Mouse (Mus musculus) olfactory bulb, adult 2 months (tissue): ENCODE measurements around the gene Pla2g7. TPM values are rescaled to one million over a fixed set of nuclear protein-coding genes. Genes with fewer than 3 reads are reported as not detected.

Experiments used
- H3K27ac ChIP-seq: fragments of 200-500 bp; 2 replicates; pipeline ENCODE4 v1.5.1; 2012; ENCODE audit warnings: low read depth, low read length; ENCODE audit not compliant: insufficient read depth
- H3K4me1 ChIP-seq: fragments of 200-500 bp; 2 replicates; pipeline ENCODE4 v1.6.1; 2012; ENCODE audit warnings: low read length; ENCODE audit not compliant: control insufficient read depth, insufficient read depth
- H3K4me3 ChIP-seq: fragments of 200-500 bp; 2 replicates; pipeline ENCODE4 v1.5.1; 2012; ENCODE audit warnings: mild to moderate bottlenecking, low read depth, low read length, moderate library complexity; ENCODE audit not compliant: insufficient read depth
- CTCF ChIP-seq: fragments of 200-500 bp; IDR thresholded peaks from 2 replicates; pipeline ENCODE4 v1.5.1; 2012; ENCODE audit warnings: low read depth, mild to moderate bottlenecking, low read length, moderate library complexity; ENCODE audit not compliant: insufficient read depth
- POLR2A ChIP-seq: fragments of 200-500 bp; IDR thresholded peaks from 2 replicates; pipeline ENCODE4 v1.6.1; 2012; ENCODE audit warnings: mild to moderate bottlenecking, low read depth, low read length, moderate library complexity; ENCODE audit not compliant: insufficient read depth
- WGBS: fragments of 180-500 bp; shearing (Covaris S2); methylation state at CpG from one replicate; pipeline ENCODE4 v1.1.7; 2018; 5-methylcytosine and 5-hydroxymethylcytosine counted together
- polyA plus RNA-seq: library from polyadenylated mRNA; stranded (reverse); fragments of >200 nt; gene quantifications from 2 replicates; pipeline ENCODE4 v1.2.4, GENCODE M21; 2012; ENCODE audit warnings: low replicate concordance; ENCODE audit not compliant: missing spikeins, insufficient read depth, insufficient read length

Gene Pla2g7
- polyA plus RNA-seq, 1 experiment, result 307 TPM

GRCm38 (mm10) chr17:43543539-43543938 is 24.4 kb upstream of the Pla2g7 start, which contains the start of gene Ankrd66:
Gene Ankrd66, minus strand, starts transcription at chr17:43543639.
- Histone ChIP-seq H3K27ac (no peak within 1 kb of the TSS), H3K4me3 (no peak within 1 kb of the TSS), H3K4me1 (no peaks in the 10 kb centered on the region)
- WGBS, result 84% methylated on average over 1 of the region's 1 CpGs
- TF ChIP-seq POLR2A (no peak), CTCF (no peak)

- TF ChIP-seq CTCF, result no peak
- no peak for TF ChIP-seq POLR2A
- H3K27ac ChIP-seq, result no peak overlapping the region
- no peaks in the 10 kb centered on the region for H3K4me1 ChIP-seq
- 94% methylated on average over 4 of the region's 4 CpGs for WGBS
- H3K4me3 ChIP-seq, result no peak overlapping the region
Measured at GRCm38 (mm10) chr17:43544040-43544439, 23.9 kb upstream of the Pla2g7 start.

GRCm38 (mm10) chr17:43551122-43551630 is 16.7 kb upstream of the Pla2g7 start:
- no peak overlapping the region for H3K4me3 ChIP-seq
- H3K27ac ChIP-seq, result no peak overlapping the region
- TF ChIP-seq POLR2A, result no peak
- TF ChIP-seq CTCF, result no peak
- H3K4me1 ChIP-seq, result no peaks in the 10 kb centered on the region
- 64% methylated on average over 3 of the region's 3 CpGs for WGBS

GRCm38 (mm10) chr17:43554516-43555403 is 13.1 kb upstream of the Pla2g7 start:
- no peak for TF ChIP-seq POLR2A
- TF ChIP-seq CTCF, result no peak
- Histone ChIP-seq H3K4me1 (peaks cover 5% of the 10 kb centered on the region), H3K27ac (no peak overlapping the region), H3K4me3 (no peak overlapping the region)
- 89% methylated on average over 12 of the region's 12 CpGs for WGBS

GRCm38 (mm10) chr17:43557104-43557503 is 10.8 kb upstream of the Pla2g7 start:
- no peak overlapping the region for H3K4me3 ChIP-seq
- 83% methylated on average over 4 of the region's 4 CpGs for WGBS
- no peak overlapping the region for H3K27ac ChIP-seq
- H3K4me1 ChIP-seq, result peaks cover 5% of the 10 kb centered on the region
- TF ChIP-seq POLR2A, result no peak
- TF ChIP-seq CTCF, result no peak

- WGBS, result 51% methylated on average over 6 of the region's 6 CpGs
- Histone ChIP-seq H3K4me1 (peaks cover 5% of the 10 kb centered on the region), H3K4me3 (no peak overlapping the region), H3K27ac (no peak overlapping the region)
- TF ChIP-seq POLR2A, result no peak
- no peak for TF ChIP-seq CTCF
Measured at GRCm38 (mm10) chr17:43557541-43558090, 10.3 kb upstream of the Pla2g7 start.

- no peak for TF ChIP-seq POLR2A
- TF ChIP-seq CTCF, result no peak
- H3K27ac ChIP-seq, result no peak overlapping the region
- peaks cover 5% of the 10 kb centered on the region for H3K4me1 ChIP-seq
- no peak overlapping the region for H3K4me3 ChIP-seq
- WGBS, result 69% methylated on average over 3 of the region's 3 CpGs
Measured at GRCm38 (mm10) chr17:43558678-43559077, 9.2 kb upstream of the Pla2g7 start.

GRCm38 (mm10) chr17:43563192-43563987 is 4.5 kb upstream of the Pla2g7 start:
- 93% methylated on average over 7 of the region's 7 CpGs for WGBS
- H3K4me3 ChIP-seq, result no peak overlapping the region
- peaks cover 2% of the 10 kb centered on the region; the same call in 1 of the 2 replicates for H3K4me1 ChIP-seq
- TF ChIP-seq CTCF, result no peak
- TF ChIP-seq POLR2A, result no peak
- H3K27ac ChIP-seq, result no peak overlapping the region

GRCm38 (mm10) chr17:43567593-43567991 is 306 bp upstream of the Pla2g7 start:
- H3K4me3 ChIP-seq, result no peak overlapping the region

More at GRCm38 (mm10) chr17:43567593-43567991, 306 bp upstream of the Pla2g7 start:
- 10% methylated on average over 12 of the region's 12 CpGs for WGBS
- 0 out of 2 replicates have a peak overlapping the region, but pooled peaks have one; percentile 51 for H3K27ac ChIP-seq
- peaks cover 7% of the 10 kb centered on the region; the same call in 1 of the 2 replicates for H3K4me1 ChIP-seq
- TF ChIP-seq CTCF (no peak), POLR2A (no peak)
